Comparison of ENCODE assay signal across 8 mouse cellular contexts in the genomic region with DNA sequence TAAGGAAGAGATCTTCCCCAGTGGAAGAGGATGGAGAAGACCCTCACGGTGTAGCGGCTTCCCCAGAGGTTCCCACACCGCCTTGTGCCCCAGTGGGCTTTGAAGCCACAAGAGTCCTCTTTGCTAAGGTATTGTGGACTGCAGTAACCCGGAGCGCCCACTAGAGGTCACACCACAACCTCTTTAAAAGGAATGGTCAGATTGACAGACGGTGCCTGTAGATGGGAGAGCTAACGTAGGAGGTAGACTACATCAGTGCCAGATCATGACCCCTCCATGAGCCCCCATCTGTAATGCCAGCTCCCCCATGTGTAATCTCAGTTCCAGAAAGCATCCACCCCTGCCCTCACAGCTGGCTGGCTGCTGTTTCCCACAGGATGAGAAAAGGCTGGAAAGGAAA. TPM values are rescaled to one million over a fixed set of nuclear protein-coding genes. Genes with fewer than 3 reads are reported as not detected.
A peak's percentile ranks its signal among the peaks of the same experiment; 100 is the strongest.
DNase-seq lines count a peak whose midpoint lies in the region; ATAC-seq and TF ChIP-seq lines count a peak whose summit lies in the region.

No protein-coding gene starts in this region.

- no peak overlapping the region for H3K27ac ChIP-seq in liver, embryonic 12.5 days
- H3K27ac ChIP-seq in gastrocnemius, adult 2 months: no peak overlapping the region
- no peak overlapping the region for H3K27ac ChIP-seq in intestine, embryonic 16.5 days (ENCODE audit: low read length)
- no peak overlapping the region for H3K27ac ChIP-seq in midbrain, embryonic 15.5 days

- DNase-seq in liver: peak; percentile 80
- peak; percentile 86 for DNase-seq in cerebellum, adult 9-10 months
- peak; percentile 78 for DNase-seq in gastrocnemius, adult 2 months
- DNase-seq in left cerebral cortex, postnatal 25 days (ENCODE audit: low spot score in 2 of 2): peak; percentile 66 to 83
- DNase-seq in spleen, postnatal 4 days (ENCODE audit: low spot score in 2 of 2): peak; percentile 71 to 88

- TF ChIP-seq CTCF in gastrocnemius, adult 2 months (IDR thresholded peaks at IDR 0.05): peak; percentile 97

- intact Hi-C loops in gastrocnemius, adult 2 months (cut with DNase I): loop anchor here (2.0 kb wide), 2 partner anchors 44 to 138 kb away; a partner anchor contains a TSS
- intact Hi-C loops in left cerebral cortex, postnatal 25 days (cut with DNase I): loop anchor here (5.0 kb wide), 2 partner anchors 45 to 140 kb away; a partner anchor contains a TSS

- no peak; the same call in 1 of the 2 replicates for ATAC-seq in liver, embryonic 12.5 days
- ATAC-seq in intestine, embryonic 16.5 days: peak; percentile 62
- ATAC-seq in midbrain, embryonic 15.5 days (replicated peaks): peak; percentile 56; the same call in 1 of the 2 replicates

- H3K36me3 ChIP-seq in liver, embryonic 12.5 days: peaks cover 24% of the 10 kb centered on the region
- H3K36me3 ChIP-seq in intestine, embryonic 16.5 days (ENCODE audit: control insufficient read depth, insufficient read depth, low read length): 0 out of 2 replicates have a peak, but pooled peaks cover 6% of the 10 kb centered on the region
- peaks cover 8% of the 10 kb centered on the region for H3K36me3 ChIP-seq in midbrain, embryonic 15.5 days (replicated peaks)

- peaks cover 16% of the 10 kb centered on the region for H3K27me3 ChIP-seq in liver, embryonic 12.5 days (replicated peaks)
- H3K27me3 ChIP-seq in intestine, embryonic 16.5 days (replicated peaks; ENCODE audit: control insufficient read depth, insufficient read depth, low read length): no peaks in the 10 kb centered on the region
- no peaks in the 10 kb centered on the region for H3K27me3 ChIP-seq in midbrain, embryonic 15.5 days (replicated peaks)

- no peak overlapping the region for H3K4me3 ChIP-seq in liver, embryonic 12.5 days
- H3K4me3 ChIP-seq in gastrocnemius, adult 2 months: no peak overlapping the region
- no peak overlapping the region for H3K4me3 ChIP-seq in intestine, embryonic 16.5 days (ENCODE audit: low read length)
- H3K4me3 ChIP-seq in midbrain, embryonic 15.5 days: no peak overlapping the region

- H3K9ac ChIP-seq in liver, embryonic 12.5 days: no peak overlapping the region
- H3K9ac ChIP-seq in intestine, embryonic 16.5 days (ENCODE audit: low read depth, low read length): no peak overlapping the region
- H3K9ac ChIP-seq in midbrain, embryonic 15.5 days: no peak overlapping the region

- no peaks in the 10 kb centered on the region for H3K9me3 ChIP-seq in liver, embryonic 12.5 days (replicated peaks)
- H3K9me3 ChIP-seq in intestine, embryonic 16.5 days (ENCODE audit: control insufficient read depth, low read length): no peaks in the 10 kb centered on the region
- no peaks in the 10 kb centered on the region for H3K9me3 ChIP-seq in midbrain, embryonic 15.5 days

- no peaks in the 10 kb centered on the region for H3K4me1 ChIP-seq in liver, embryonic 12.5 days
- no peaks in the 10 kb centered on the region for H3K4me1 ChIP-seq in intestine, embryonic 16.5 days (ENCODE audit: control insufficient read depth, insufficient read depth, low read length)
- no peaks in the 10 kb centered on the region for H3K4me1 ChIP-seq in midbrain, embryonic 15.5 days

- no peak overlapping the region for H3K4me2 ChIP-seq in liver, embryonic 12.5 days
- H3K4me2 ChIP-seq in intestine, embryonic 16.5 days (ENCODE audit: low read depth, low read length): no peak overlapping the region
- no peak overlapping the region for H3K4me2 ChIP-seq in midbrain, embryonic 15.5 days

- WGBS in liver, embryonic 12.5 days (ENCODE audit: insufficient replicate concordance): 7% methylated on average over 7 of the region's 7 CpGs
- 5% methylated on average over 7 of the region's 7 CpGs for WGBS in intestine, embryonic 16.5 days
- WGBS in midbrain, embryonic 15.5 days: 3% methylated on average over 7 of the region's 7 CpGs

RNA-seq across cellular contexts. Expression of a gene that starts 3.0 kb away (rescaled TPM):
- not detected in 2 replicates for polyA plus RNA-seq in liver, embryonic 12.5 days (2016; fragmentation: Nextera tagmentation; extraction: Ambion mirVana)
- total RNA-seq in gastrocnemius, adult 2 months (2021): not detected
- not detected in 2 replicates for polyA plus RNA-seq in intestine, embryonic 16.5 days (2015; fragmentation: Nextera tagmentation; extraction: Ambion mirVana)
- not detected for total RNA-seq in left cerebral cortex, postnatal 25 days (2021)
- polyA plus RNA-seq in midbrain, embryonic 15.5 days (2015; fragmentation: Nextera tagmentation; extraction: Ambion mirVana): not detected in 2 replicates

RNA-seq across cellular contexts. Expression of a gene that starts 31.5 kb away (rescaled TPM):
- 19.6 and 19.8 TPM in 2 replicates for polyA plus RNA-seq in liver, embryonic 12.5 days (2016; fragmentation: Nextera tagmentation; extraction: Ambion mirVana)
- 100 to 1,000 TPM; 141 to 165 TPM for total RNA-seq in gastrocnemius, adult 2 months (2021)
- polyA plus RNA-seq in intestine, embryonic 16.5 days (2015; fragmentation: Nextera tagmentation; extraction: Ambion mirVana): 8.6 and 10.6 TPM in 2 replicates
- 10 to 100 TPM; 90.3 to 91.6 TPM for total RNA-seq in left cerebral cortex, postnatal 25 days (2021)
- 34.5 and 36.5 TPM in 2 replicates for polyA plus RNA-seq in midbrain, embryonic 15.5 days (2015; fragmentation: Nextera tagmentation; extraction: Ambion mirVana)

RNA-seq across cellular contexts. Expression of a gene that starts 43.0 kb away (rescaled TPM):
- 135 and 137 TPM in 2 replicates for polyA plus RNA-seq in liver, embryonic 12.5 days (2016; fragmentation: Nextera tagmentation; extraction: Ambion mirVana)
- total RNA-seq in gastrocnemius, adult 2 months (2021): 100 to 1,000 TPM; 166 to 175 TPM
- polyA plus RNA-seq in intestine, embryonic 16.5 days (2015; fragmentation: Nextera tagmentation; extraction: Ambion mirVana): 190 and 192 TPM in 2 replicates
- 100 to 1,000 TPM; 180 to 191 TPM for total RNA-seq in left cerebral cortex, postnatal 25 days (2021)
- polyA plus RNA-seq in midbrain, embryonic 15.5 days (2015; fragmentation: Nextera tagmentation; extraction: Ambion mirVana): 372 and 386 TPM in 2 replicates
